In the genomic region with DNA sequence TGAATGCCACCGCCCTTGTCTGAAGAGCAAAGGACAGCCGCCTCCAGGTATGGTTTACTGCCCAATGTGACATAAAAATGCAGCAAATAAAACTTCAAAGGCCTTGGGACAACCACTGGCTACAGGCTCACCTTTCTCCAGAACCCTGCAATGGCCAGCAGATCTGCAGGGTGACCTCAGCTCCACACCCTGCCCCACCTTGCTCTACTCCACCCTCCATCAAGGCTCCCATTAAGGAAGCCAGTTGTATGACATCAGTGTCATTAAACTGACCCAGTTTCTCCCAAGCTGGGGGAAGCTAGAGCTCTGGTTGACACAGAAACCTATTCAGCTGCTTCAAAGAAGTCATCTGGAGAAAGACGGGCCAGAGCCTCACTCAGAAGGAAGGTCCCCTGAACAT, we compare ENCODE assay signal across 17 mouse cellular contexts.
"Had no signal": no experiment of that assay in that cellular context is flagged by ENCODE, and none has a peak within 500 bp of the region (broad histone marks: within the 10 kb centered on the region; RNA-seq: fewer than 3 reads in every experiment).

No protein-coding gene starts in this region.

- H3K4me2 ChIP-seq: kidney, embryonic 15.5 days; liver, embryonic 12.5 days; lung, embryonic 14.5 days; neural tube, embryonic 12.5 days had no signal

- H3K27me3 ChIP-seq: kidney, embryonic 15.5 days; neural tube, embryonic 12.5 days had no signal

- H3K27ac ChIP-seq: kidney, embryonic 15.5 days; left cerebral cortex, adult 2 months; limb, embryonic 10.5 days; liver, embryonic 12.5 days; midbrain, embryonic 10.5 days; neural tube, embryonic 12.5 days had no signal

- ATAC-seq: liver, embryonic 12.5 days had no signal

- H3K4me3 ChIP-seq: kidney, embryonic 15.5 days; left cerebral cortex, adult 2 months; limb, embryonic 10.5 days; liver, embryonic 12.5 days; midbrain, embryonic 10.5 days; myocyte; neural tube, embryonic 12.5 days had no signal

- H3K9me3 ChIP-seq: kidney, embryonic 15.5 days; limb, embryonic 10.5 days; liver, embryonic 12.5 days; midbrain, embryonic 10.5 days; neural tube, embryonic 12.5 days had no signal

- DNase-seq: kidney, adult 2 months; kidney, postnatal 14 days; lung, embryonic 14.5 days; lung, postnatal 10 days; lung, postnatal 4 days; midbrain, embryonic 14.5 days; retina, postnatal 1 day; right cerebral cortex, postnatal 4 days; thymus, adult 18-20 months; thymus, postnatal 25 days had no signal

- H3K36me3 ChIP-seq: kidney, embryonic 15.5 days; limb, embryonic 10.5 days; liver, embryonic 12.5 days; midbrain, embryonic 10.5 days; neural tube, embryonic 12.5 days had no signal

- H3K4me1 ChIP-seq: kidney, embryonic 15.5 days; liver, embryonic 12.5 days; neural tube, embryonic 12.5 days had no signal

- H3K9ac ChIP-seq: kidney, embryonic 15.5 days; liver, embryonic 12.5 days; lung, embryonic 14.5 days; neural tube, embryonic 12.5 days had no signal
